Mouse (Mus musculus): ENCODE results near the gene Zfp385b. TPM values are rescaled to one million over a fixed set of nuclear protein-coding genes. Genes with fewer than 3 reads are reported as not detected.

Gene Zfp385b
- total RNA-seq (2021): 1 to 10 TPM in 1 of 2 experiments, not detected in 1; 1.6 TPM
- 0.69 and 1.3 TPM in 2 replicates for polyA plus RNA-seq (2012; rRNA removed)
- long read RNA-seq: 0 reads

- DNase-seq: no peak
Observed at GRCm38 (mm10) chr2:77819539-77819938, at the start of gene Zfp385b. Zfp385b (minus strand) TSS chr2:77819639.

- no peak for DNase-seq
Observed at GRCm38 (mm10) chr2:77863934-77864333, 44.5 kb upstream of the Zfp385b start.

- no peak for DNase-seq
Observed at GRCm38 (mm10) chr2:77863522-77863921, 44.1 kb upstream of the Zfp385b start.

GRCm38 (mm10) chr2:77841464-77841863, 22.0 kb upstream of the Zfp385b start:
- DNase-seq: no peak

GRCm38 (mm10) chr2:77839587-77839986, 20.1 kb upstream of the Zfp385b start:
- no peak for DNase-seq

GRCm38 (mm10) chr2:77838688-77839087, 19.2 kb upstream of the Zfp385b start:
- no peak for DNase-seq

GRCm38 (mm10) chr2:77835781-77836180, 16.3 kb upstream of the Zfp385b start:
- no peak for DNase-seq

- no peak for DNase-seq
Observed at GRCm38 (mm10) chr2:77826133-77826828, 6.8 kb upstream of the Zfp385b start.

GRCm38 (mm10) chr2:77823026-77823425, 3.6 kb upstream of the Zfp385b start:
- DNase-seq: peak; percentile 19

GRCm38 (mm10) chr2:77817357-77817894, 2.0 kb downstream of the Zfp385b start:
- DNase-seq: no peak

GRCm38 (mm10) chr2:77816413-77817314, 2.8 kb downstream of the Zfp385b start:
- DNase-seq: peak; percentile 50

GRCm38 (mm10) chr2:77815775-77816412, 3.5 kb downstream of the Zfp385b start:
- DNase-seq: peak; percentile 4

GRCm38 (mm10) chr2:77814896-77815295, 4.5 kb downstream of the Zfp385b start:
- no peak for DNase-seq

GRCm38 (mm10) chr2:77813029-77813428, 6.4 kb downstream of the Zfp385b start:
- DNase-seq: no peak

GRCm38 (mm10) chr2:77810748-77811147, 8.7 kb downstream of the Zfp385b start:
- DNase-seq: no peak

- no peak for DNase-seq
Observed at GRCm38 (mm10) chr2:77804781-77805180, 14.7 kb downstream of the Zfp385b start.

- DNase-seq: no peak
Observed at GRCm38 (mm10) chr2:77802291-77802690, 17.1 kb downstream of the Zfp385b start.

GRCm38 (mm10) chr2:77801430-77801829, 18.0 kb downstream of the Zfp385b start:
- no peak for DNase-seq

GRCm38 (mm10) chr2:77801009-77801408, 18.4 kb downstream of the Zfp385b start:
- no peak for DNase-seq

- DNase-seq: no peak
Observed at GRCm38 (mm10) chr2:77797233-77797632, 22.2 kb downstream of the Zfp385b start.

GRCm38 (mm10) chr2:77795859-77796552, 23.4 kb downstream of the Zfp385b start:
- peak; percentile 38 for DNase-seq

GRCm38 (mm10) chr2:77790846-77791245, 28.6 kb downstream of the Zfp385b start:
- DNase-seq: peak; percentile 58

Measured in adrenal gland, adult 2 months (tissue).